Mouse (Mus musculus): ENCODE results near the gene Crk.
A peak's percentile ranks its signal among the peaks of the same experiment; 100 is the strongest.

The Crk gene

GRCm38 (mm10) chr11:75678747-75679438 lies at the start of gene Crk:
Crk (plus strand) TSS chr11:75679259.
- DNase-seq (ENCODE audit: low read depth, low spot score) = peak; percentile 99

DNA sequence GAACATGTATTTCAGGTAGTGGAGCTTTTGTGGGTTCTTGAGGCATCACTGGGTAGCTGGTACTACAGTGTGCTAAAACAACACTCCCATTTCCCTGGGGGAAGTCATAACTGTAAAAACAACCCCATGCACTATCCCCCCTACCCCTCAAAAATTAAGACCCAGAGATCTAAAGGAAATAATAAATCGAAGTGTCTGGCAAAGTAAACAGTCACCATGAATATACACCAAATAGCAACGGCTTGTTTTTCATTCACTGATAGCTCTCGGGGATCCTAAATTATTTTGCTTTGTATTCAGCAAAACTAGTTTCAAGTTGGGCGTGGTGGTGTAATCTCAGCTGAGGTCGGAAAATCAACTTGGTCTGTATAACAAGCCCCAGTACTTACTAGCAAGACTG lies 49.0 kb upstream of the Crk start:
- DNase-seq (ENCODE audit: low read depth, low spot score) = no peak

- peak; percentile 98 for DNase-seq (ENCODE audit: low read depth, low spot score)
Observed at GRCm38 (mm10) chr11:75630645-75631229, 48.3 kb upstream of the Crk start, which contains the start of gene Inpp5k. Inpp5k (plus strand) TSS chr11:75630988.

DNA sequence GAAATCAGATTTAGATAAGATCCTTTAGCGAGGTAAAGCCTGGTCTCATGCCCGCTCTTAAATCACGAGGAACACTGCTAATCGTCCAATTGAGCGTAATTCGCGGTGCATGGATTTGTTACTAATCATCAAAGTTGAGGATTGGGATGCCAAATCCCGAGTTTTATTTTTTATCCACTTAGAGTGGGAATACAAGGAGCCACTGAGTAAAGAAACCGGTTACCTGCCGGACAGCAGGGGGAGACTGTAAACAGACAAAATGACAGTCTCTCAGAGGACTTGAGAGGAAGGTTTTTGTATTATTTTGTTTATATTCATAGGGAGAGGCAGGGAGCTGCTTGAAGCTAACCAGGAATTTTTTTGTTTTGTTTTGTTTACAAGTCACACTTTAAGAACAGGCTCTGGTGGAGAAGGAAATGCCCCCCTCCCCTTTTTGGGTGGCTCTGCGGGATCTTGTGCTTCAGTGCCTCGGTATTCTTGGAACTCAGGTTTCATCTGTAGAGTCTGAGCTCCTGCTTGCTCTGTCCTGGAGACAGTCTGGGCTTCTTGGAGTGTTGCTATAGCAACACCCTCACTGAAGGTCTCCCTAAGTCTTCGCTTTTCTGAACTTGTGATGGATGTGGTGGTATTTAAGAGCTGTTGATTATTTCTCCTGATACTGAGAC lies 47.4 kb upstream of the Crk start:
- DNase-seq (ENCODE audit: low read depth, low spot score) = no peak

GRCm38 (mm10) chr11:75632921-75633320 lies 46.1 kb upstream of the Crk start:
- DNase-seq (ENCODE audit: low read depth, low spot score) = no peak

DNA sequence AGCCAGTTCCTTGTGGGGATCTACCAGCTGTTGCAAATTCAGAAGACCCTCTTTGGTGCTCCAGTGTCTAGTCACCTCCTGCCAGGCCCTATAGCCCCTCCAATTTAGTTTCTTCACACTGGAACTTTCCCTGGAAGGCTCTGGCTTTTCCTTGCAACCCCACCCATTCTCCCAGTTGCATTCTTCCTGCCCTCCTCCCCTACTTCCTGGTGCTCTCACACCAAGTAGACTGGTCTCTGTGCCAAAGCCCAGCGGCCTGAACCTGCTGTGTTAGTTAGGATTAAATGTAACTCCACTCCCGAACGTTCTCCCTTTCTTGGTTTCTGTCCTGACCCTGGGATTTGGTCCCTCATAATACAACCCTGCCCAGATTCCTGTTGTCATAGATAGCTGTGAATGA lies 44.3 kb upstream of the Crk start:
- DNase-seq (ENCODE audit: low read depth, low spot score) = no peak

DNA sequence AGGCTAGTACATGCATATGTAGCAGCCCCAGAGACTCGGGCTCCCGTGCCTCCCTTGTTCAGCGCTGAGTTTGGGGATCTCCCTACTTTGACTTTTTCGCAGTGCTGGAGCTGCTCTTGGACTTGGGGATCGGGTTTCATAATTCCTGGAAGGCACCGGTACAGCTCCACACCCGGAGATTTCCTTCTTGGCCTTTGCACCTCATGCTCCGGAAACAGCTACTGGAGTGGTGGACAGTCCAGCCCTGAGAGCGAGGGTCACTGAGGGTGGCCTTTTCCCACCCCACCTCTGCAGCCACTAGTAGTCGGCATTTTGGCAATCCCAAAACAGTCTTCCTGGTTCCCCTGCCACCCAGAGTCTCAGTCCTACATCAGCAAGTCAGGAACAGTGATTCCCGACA lies 43.7 kb upstream of the Crk start:
- DNase-seq (ENCODE audit: low read depth, low spot score) = no peak

- no peak for DNase-seq (ENCODE audit: low read depth, low spot score)
Observed at GRCm38 (mm10) chr11:75643323-75643722, 35.7 kb upstream of the Crk start.

GRCm38 (mm10) chr11:75644684-75645083 lies 34.4 kb upstream of the Crk start:
- no peak for DNase-seq (ENCODE audit: low read depth, low spot score)

GRCm38 (mm10) chr11:75647681-75648211 lies 31.3 kb upstream of the Crk start:
- DNase-seq (ENCODE audit: low read depth, low spot score) = no peak

- DNase-seq (ENCODE audit: low read depth, low spot score) = no peak
Observed at GRCm38 (mm10) chr11:75649155-75649561, 29.9 kb upstream of the Crk start.

DNA sequence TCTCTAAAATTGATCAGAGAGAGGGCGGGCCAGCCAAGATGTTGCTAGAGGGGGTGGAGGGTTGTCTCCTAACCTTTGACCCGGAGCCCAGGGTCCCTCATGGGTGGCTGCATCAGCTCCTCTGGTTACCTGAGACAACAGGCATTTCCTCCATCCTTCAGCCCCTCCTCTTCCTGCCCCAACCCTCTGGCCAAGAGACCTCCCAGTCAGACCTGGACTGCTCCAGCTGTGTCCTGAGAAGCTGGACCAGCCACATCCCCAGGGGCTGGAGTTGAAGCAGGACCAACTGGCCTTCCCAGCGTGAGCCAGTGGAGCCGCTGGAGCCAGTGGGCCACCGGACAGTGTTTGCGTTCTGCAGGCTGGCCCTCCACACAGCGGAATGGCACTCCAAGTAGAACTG lies 28.7 kb upstream of the Crk start, which contains the start of gene Myo1c:
Gene Myo1c (plus strand): TSS at position 194 of the 400 bp plus-strand sequence.
- no peak for DNase-seq (ENCODE audit: low read depth, low spot score)

GRCm38 (mm10) chr11:75650958-75651425 lies 28.1 kb upstream of the Crk start:
- DNase-seq (ENCODE audit: low read depth, low spot score) = no peak

GRCm38 (mm10) chr11:75651426-75652221 lies 27.4 kb upstream of the Crk start:
- DNase-seq (ENCODE audit: low read depth, low spot score) = no peak

- DNase-seq (ENCODE audit: low read depth, low spot score) = no peak
Observed at GRCm38 (mm10) chr11:75652222-75652941, 26.7 kb upstream of the Crk start.

GRCm38 (mm10) chr11:75652942-75653684 lies 25.9 kb upstream of the Crk start:
- no peak for DNase-seq (ENCODE audit: low read depth, low spot score)

DNA sequence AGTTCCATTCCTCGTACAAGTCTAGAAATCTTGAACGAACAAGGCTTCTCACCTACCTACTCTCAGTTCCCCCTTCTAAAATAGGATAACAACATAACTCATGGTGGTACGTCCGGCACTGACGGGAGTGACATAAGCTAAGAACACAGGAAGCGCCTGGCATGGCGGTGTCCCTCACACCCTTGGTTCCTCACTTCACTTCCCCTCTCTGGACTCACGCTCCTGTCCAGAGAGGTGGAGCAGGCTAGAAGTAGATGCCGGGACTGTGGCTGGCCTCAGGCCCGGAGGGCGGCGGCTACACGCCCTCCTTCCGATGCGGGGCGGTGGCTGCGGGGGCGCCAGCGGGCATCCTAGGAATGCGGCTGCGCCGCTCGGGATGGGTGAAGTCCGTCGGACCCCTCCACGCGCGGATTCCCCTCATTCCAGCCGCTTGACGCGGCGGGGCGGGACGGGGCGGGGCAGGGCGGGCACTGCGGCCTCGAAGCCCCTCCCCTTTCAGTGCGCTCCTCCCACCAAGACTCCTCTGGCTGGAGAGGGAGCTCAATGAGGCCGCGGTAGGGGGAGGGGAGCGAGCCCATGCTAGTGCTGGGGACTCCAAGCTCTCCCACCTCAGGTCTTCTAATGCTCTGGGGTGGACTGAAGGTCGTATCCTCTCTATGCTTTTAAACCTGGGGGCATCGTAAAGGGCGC lies 25.1 kb upstream of the Crk start:
- peak; percentile 89 for DNase-seq (ENCODE audit: low read depth, low spot score)

GRCm38 (mm10) chr11:75654471-75655390 lies 24.3 kb upstream of the Crk start:
- no peak for DNase-seq (ENCODE audit: low read depth, low spot score)

Data from mesoderm, embryonic 11.5 days (tissue).